Mouse (Mus musculus): ENCODE data around the gene 5730522E02Rik.

The 5730522E02Rik gene

GRCm38 (mm10) chr11:25813446-25813845 lies 397.1 kb downstream of the 5730522E02Rik start:
- no peak for DNase-seq (ENCODE audit: low spot score)

- DNase-seq (ENCODE audit: low spot score) = no peak
These were observed 422.9 kb downstream of the 5730522E02Rik start for GRCm38 (mm10) chr11:25787691-25788090.

- DNase-seq (ENCODE audit: low spot score) = no peak
These were observed 438.3 kb downstream of the 5730522E02Rik start for GRCm38 (mm10) chr11:25772231-25772630.

GRCm38 (mm10) chr11:25770991-25771568 lies 439.5 kb downstream of the 5730522E02Rik start:
- no peak for DNase-seq (ENCODE audit: low spot score)

GRCm38 (mm10) chr11:25767584-25768333 lies 442.8 kb downstream of the 5730522E02Rik start:
- DNase-seq (ENCODE audit: low spot score) = no peak

GRCm38 (mm10) chr11:25753156-25753899 lies 457.2 kb downstream of the 5730522E02Rik start:
- no peak for DNase-seq (ENCODE audit: low spot score)

- DNase-seq (ENCODE audit: low spot score) = no peak
These were observed 458.1 kb downstream of the 5730522E02Rik start for GRCm38 (mm10) chr11:25752418-25752817.

- no peak for DNase-seq (ENCODE audit: low spot score)
These were observed 463.3 kb downstream of the 5730522E02Rik start for GRCm38 (mm10) chr11:25747098-25747862.

- no peak for DNase-seq (ENCODE audit: low spot score)
These were observed 466.9 kb downstream of the 5730522E02Rik start for GRCm38 (mm10) chr11:25743664-25744063.

GRCm38 (mm10) chr11:25737255-25737654 lies 473.3 kb downstream of the 5730522E02Rik start:
- no peak for DNase-seq (ENCODE audit: low spot score)

- no peak for DNase-seq (ENCODE audit: low spot score)
These were observed 481.1 kb downstream of the 5730522E02Rik start for GRCm38 (mm10) chr11:25729476-25729875.

- no peak for DNase-seq (ENCODE audit: low spot score)
These were observed 494.9 kb downstream of the 5730522E02Rik start for GRCm38 (mm10) chr11:25715447-25716321.

- no peak for DNase-seq (ENCODE audit: low spot score)
These were observed 500.0 kb downstream of the 5730522E02Rik start for GRCm38 (mm10) chr11:25710559-25710958.

- no peak for DNase-seq (ENCODE audit: low spot score)
These were observed 500.7 kb downstream of the 5730522E02Rik start for GRCm38 (mm10) chr11:25709892-25710291.

GRCm38 (mm10) chr11:25704332-25705168 lies 506.0 kb downstream of the 5730522E02Rik start:
- DNase-seq (ENCODE audit: low spot score) = no peak

GRCm38 (mm10) chr11:25702791-25703190 lies 507.8 kb downstream of the 5730522E02Rik start:
- DNase-seq (ENCODE audit: low spot score) = no peak

GRCm38 (mm10) chr11:25697508-25698193 lies 512.9 kb downstream of the 5730522E02Rik start:
- no peak for DNase-seq (ENCODE audit: low spot score)

GRCm38 (mm10) chr11:25696168-25696567 lies 514.4 kb downstream of the 5730522E02Rik start:
- no peak for DNase-seq (ENCODE audit: low spot score)

- DNase-seq (ENCODE audit: low spot score) = no peak
These were observed 525.8 kb downstream of the 5730522E02Rik start for GRCm38 (mm10) chr11:25684731-25685130.

- no peak for DNase-seq (ENCODE audit: low spot score)
These were observed 530.7 kb downstream of the 5730522E02Rik start for GRCm38 (mm10) chr11:25679856-25680255.
